13 mouse cellular contexts compared by ENCODE assay signal in the genomic region with DNA sequence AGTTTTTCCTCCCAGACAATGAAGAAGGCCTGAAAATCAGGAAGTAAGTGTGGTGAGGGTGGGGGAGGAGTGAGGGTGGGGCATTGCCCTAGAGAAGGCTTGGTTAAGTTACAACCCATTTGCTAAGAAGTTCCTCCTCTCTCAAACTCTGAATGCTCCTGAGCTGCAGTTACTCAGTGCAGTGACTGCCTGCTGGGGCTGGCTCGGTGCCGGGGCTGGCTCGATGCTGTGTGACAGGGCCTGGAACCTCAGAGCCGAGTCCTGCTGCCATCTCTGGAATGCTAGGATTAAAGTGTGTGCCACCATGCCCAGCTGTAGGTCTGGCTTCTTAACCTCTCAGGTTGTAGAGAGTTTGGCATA. TPM values are rescaled to one million over a fixed set of nuclear protein-coding genes. Genes with fewer than 3 reads are reported as not detected.
DNase-seq lines count a peak whose midpoint lies in the region; ATAC-seq and TF ChIP-seq lines count a peak whose summit lies in the region.
"Had no signal": no experiment of that assay in that cellular context is flagged by ENCODE, and none has a peak within 500 bp of the region (broad histone marks: within the 10 kb centered on the region; RNA-seq: fewer than 3 reads in every experiment).

No protein-coding gene starts in this region.

- H3K36me3 ChIP-seq in liver, embryonic 15.5 days (replicated peaks), result no peaks in the 10 kb centered on the region
- H3K36me3 ChIP-seq in liver, embryonic 11.5 days (ENCODE audit: control insufficient read depth, insufficient read depth, low read length), result no peaks in the 10 kb centered on the region
- H3K36me3 ChIP-seq in CH12.LX (replicated peaks in 1 of 2; ENCODE audit: control insufficient read depth in 1 of 2, insufficient read depth in 1 of 2, low read length in 1 of 2), result peaks cover 0 to 18% of the 10 kb centered on the region in 2 experiments

- no peak for TF ChIP-seq RAD21 in CH12.LX (IDR thresholded peaks at IDR 0.05; ENCODE audit: low read depth, low read length)

- no peak overlapping the region for H3K4me3 ChIP-seq in liver, embryonic 15.5 days (replicated peaks)
- H3K4me3 ChIP-seq in liver, embryonic 11.5 days (ENCODE audit: low read depth, low read length), result no peak overlapping the region
- H3K4me3 ChIP-seq in CH12.LX (replicated peaks in 1 of 3; ENCODE audit: low read depth in 2 of 3, low read length in 2 of 3, poor library complexity in 1 of 3), result no peak overlapping the region

- no peaks in the 10 kb centered on the region for H3K27me3 ChIP-seq in liver, embryonic 15.5 days
- no peaks in the 10 kb centered on the region for H3K27me3 ChIP-seq in liver, embryonic 11.5 days (replicated peaks; ENCODE audit: control insufficient read depth, insufficient read depth, low read length)
- no peaks in the 10 kb centered on the region for H3K27me3 ChIP-seq in CH12.LX (replicated peaks)

- peaks cover 22% of the 10 kb centered on the region for H3K4me1 ChIP-seq in liver, embryonic 15.5 days (replicated peaks)
- H3K4me1 ChIP-seq in liver, embryonic 11.5 days (replicated peaks; ENCODE audit: control insufficient read depth, insufficient read depth, low read length), result peaks cover 16% of the 10 kb centered on the region
- H3K4me1 ChIP-seq in CH12.LX (ENCODE audit: control insufficient read depth in 1 of 2, insufficient read depth in 2 of 2), result peaks cover 10 to 46% of the 10 kb centered on the region in 2 experiments; a peak in 3 of 4 replicates

- in situ Hi-C loops in CH12.LX (cut with MboI; ENCODE audit: low pct_ligation_motif_present, low pct_unique_long_range_greater_than_20kb, low sequenced_read_pairs), result no loop called here

- peak; percentile 40 to 51 for DNase-seq in cerebellum, adult 18-20 months
- no peak for DNase-seq in cerebellum, adult 11-12 months
- DNase-seq in liver, embryonic 11.5 days (ENCODE audit: low spot score), result no peak
- peak; percentile 49 for DNase-seq in CH12.LX (ENCODE audit: extremely low read depth)
- DNase-seq in thymus, postnatal 0 days (ENCODE audit: low spot score), result no peak
- DNase-seq in adrenal gland, postnatal 4 days (ENCODE audit: low spot score in 2 of 2), result no peak
- DNase-seq: kidney, adult 11 months; thymus, postnatal 25 days had no signal

- peak overlapping the region; percentile 53 for H3K27ac ChIP-seq in liver, embryonic 15.5 days (replicated peaks)
- no peak overlapping the region for H3K27ac ChIP-seq in liver, embryonic 11.5 days (ENCODE audit: low read depth, low read length)
- H3K27ac ChIP-seq in CH12.LX (ENCODE audit: insufficient read depth, low read depth), result no peak overlapping the region

- H3K4me2 ChIP-seq in liver, embryonic 15.5 days, result peak overlapping the region; percentile 10; the same call in 1 of the 2 replicates
- H3K4me2 ChIP-seq in liver, embryonic 11.5 days, result no peak overlapping the region
- H3K4me2 ChIP-seq in CH12.LX (ENCODE audit: insufficient read depth, low read depth, poor library complexity, severe bottlenecking), result no peak overlapping the region

- H3K79me2 ChIP-seq in CH12.LX (replicated peaks; ENCODE audit: control insufficient read depth, extremely low read depth, insufficient read depth, poor library complexity, severe bottlenecking), result no peaks in the 10 kb centered on the region

- no peak for TF ChIP-seq POLR2A in CH12.LX (IDR thresholded peaks at IDR 0.05; ENCODE audit: low read depth, low read length)

- TF ChIP-seq CTCF in CH12.LX (conservative IDR thresholded peaks at IDR 0.05 in 1 of 2, IDR thresholded peaks at IDR 0.05 in 1 of 2; ENCODE audit: low read depth in 2 of 2, low read length in 2 of 2), result no peak

- no peaks in the 10 kb centered on the region for H3K9me3 ChIP-seq in liver, embryonic 15.5 days (replicated peaks)
- no peaks in the 10 kb centered on the region for H3K9me3 ChIP-seq in liver, embryonic 11.5 days (ENCODE audit: control insufficient read depth, low read length)
- H3K9me3 ChIP-seq in CH12.LX (replicated peaks; ENCODE audit: low read length), result no peaks in the 10 kb centered on the region

- peak; percentile 14; the same call in 1 of the 2 replicates for ATAC-seq in liver, embryonic 15.5 days (ENCODE audit: insufficient read depth)
- ATAC-seq in liver, embryonic 11.5 days (replicated peaks; ENCODE audit: low FRiP score), result no peak
- ATAC-seq in hematopoietic stem cell, adult 5-6 weeks (replicated peaks in 1 of 2; ENCODE audit: insufficient read depth in 1 of 2, low FRiP score in 2 of 2, low TSS enrichment in 1 of 2, low read depth in 1 of 2, poor library complexity in 2 of 2, severe bottlenecking in 2 of 2), result peak; percentile 43 to 51; a peak in 3 of 4 replicates

- 24% methylated on average over 4 of the region's 4 CpGs for WGBS in liver, embryonic 15.5 days (ENCODE audit: insufficient replicate concordance)
- WGBS in liver, embryonic 11.5 days, result 51% methylated on average over 4 of the region's 4 CpGs

- no peak overlapping the region for H3K9ac ChIP-seq in liver, embryonic 15.5 days
- H3K9ac ChIP-seq in liver, embryonic 11.5 days (ENCODE audit: low read depth, low read length), result no peak overlapping the region
- H3K9ac ChIP-seq in CH12.LX (ENCODE audit: insufficient read depth, low read depth), result no peak overlapping the region

- dilution Hi-C loops in CH12.LX (cut with MboI; ENCODE audit: extremely low pct_ligation_motif_present, extremely low pct_unique_long_range_greater_than_20kb, low sequenced_read_pairs), result no loop called here

- no peak for TF ChIP-seq EP300 in CH12.LX (IDR thresholded peaks at IDR 0.05; ENCODE audit: low read length)

TF ChIP-seq in CH12.LX, 34 proteins besides CTCF, POLR2A, EP300 and RAD21:
- TF ChIP-seq MEF2A (IDR thresholded peaks at IDR 0.05; ENCODE audit: borderline replicate concordance, low read depth, low read length), result no peak
- TF ChIP-seq SMC3 (IDR thresholded peaks at IDR 0.05; ENCODE audit: low read depth, low read length), result no peak
- no peak for TF ChIP-seq TBP (conservative IDR thresholded peaks at IDR 0.05; ENCODE audit: low read depth, low read length)
- no peak for TF ChIP-seq NELFE (IDR thresholded peaks at IDR 0.05; ENCODE audit: low read depth, low read length)
- TF ChIP-seq BHLHE40 (IDR thresholded peaks at IDR 0.05; ENCODE audit: low read depth, low read length), result no peak
- no peak for TF ChIP-seq RCOR1 (conservative IDR thresholded peaks at IDR 0.05; ENCODE audit: low read depth, low read length)
- TF ChIP-seq KAT2A (IDR thresholded peaks at IDR 0.05; ENCODE audit: insufficient replicate concordance, low read length), result no peak
- no peak for TF ChIP-seq GABPA (IDR thresholded peaks at IDR 0.05; ENCODE audit: insufficient replicate concordance, low read depth, low read length)
- TF ChIP-seq MAX (IDR thresholded peaks at IDR 0.05; ENCODE audit: low read length), result no peak
- TF ChIP-seq USF1 (IDR thresholded peaks at IDR 0.05; ENCODE audit: low read depth, low read length), result no peak
- TF ChIP-seq ZMIZ1 (IDR thresholded peaks at IDR 0.05; ENCODE audit: low read depth, low read length), result no peak
- TF ChIP-seq HCFC1 (IDR thresholded peaks at IDR 0.05; ENCODE audit: low read depth, low read length), result no peak

RNA-seq across cellular contexts. Expression of a gene that starts 7.6 kb away (rescaled TPM):
- polyA plus RNA-seq in liver, embryonic 15.5 days (2015; fragmentation: Nextera tagmentation; extraction: Ambion mirVana), result 3.9 and 4.5 TPM in 2 replicates
- 7.4 and 9.1 TPM in 2 replicates for polyA plus RNA-seq in liver, embryonic 11.5 days (2014; fragmentation: Nextera tagmentation; extraction: Ambion mirVana)
- total RNA-seq in CH12.LX (2012; rRNA removed) (4.5 and 5.1 TPM in 2 replicates), CH12.LX (2014; rRNA removed) (5.9 and 6.5 TPM in 2 replicates)
- 6.0 and 6.7 TPM in 2 replicates for polyA plus RNA-seq in CH12.LX (2012; ENCODE audit: insufficient read length, low read depth)
- 15.3 and 40.1 TPM in 2 replicates for total RNA-seq in hematopoietic stem cell, adult 5-6 weeks (2017)
- 6.0 and 7.7 TPM in 2 replicates for polyA plus RNA-seq in thymus, postnatal 0 days (2015; fragmentation: Nextera tagmentation; extraction: Ambion mirVana)
- 1 to 10 TPM; 5.3 to 9.1 TPM for total RNA-seq in adrenal gland, postnatal 4 days (2021)

RNA-seq across cellular contexts. Expression of a gene that starts 13.3 kb away (rescaled TPM):
- 0.07 TPM in 1 of 2 replicates, not detected in the other for polyA plus RNA-seq in liver, embryonic 15.5 days (2015; fragmentation: Nextera tagmentation; extraction: Ambion mirVana)
- not detected in 2 replicates for polyA plus RNA-seq in liver, embryonic 11.5 days (2014; fragmentation: Nextera tagmentation; extraction: Ambion mirVana)
- total RNA-seq in CH12.LX (2012; rRNA removed), result not detected in 2 replicates
- total RNA-seq in CH12.LX (2014; rRNA removed), result not detected in 2 replicates
- 0.40 and 0.49 TPM in 2 replicates for polyA plus RNA-seq in CH12.LX (2012; ENCODE audit: insufficient read length, low read depth)
- not detected in 2 replicates for total RNA-seq in hematopoietic stem cell, adult 5-6 weeks (2017)
- polyA plus RNA-seq in thymus, postnatal 0 days (2015; fragmentation: Nextera tagmentation; extraction: Ambion mirVana), result not detected in 2 replicates
- 1 to 10 TPM in 1 of 2 experiments, under 1 TPM in 1; 0.78 to 1.6 TPM for total RNA-seq in adrenal gland, postnatal 4 days (2021)
- total RNA-seq: heart, adult 8-10 months; heart, postnatal 36 days had no signal
- polyA plus RNA-seq: lung, embryonic 16.5 days had no signal

RNA-seq across cellular contexts. Expression of a gene that starts 39.2 kb away (rescaled TPM):
- polyA plus RNA-seq in liver, embryonic 15.5 days (2015; fragmentation: Nextera tagmentation; extraction: Ambion mirVana), result 23.1 and 23.6 TPM in 2 replicates
- 33.7 and 34.3 TPM in 2 replicates for polyA plus RNA-seq in liver, embryonic 11.5 days (2014; fragmentation: Nextera tagmentation; extraction: Ambion mirVana)
- 134 and 153 TPM in 2 replicates for total RNA-seq in CH12.LX (2012; rRNA removed)
- total RNA-seq in CH12.LX (2014; rRNA removed), result 156 and 170 TPM in 2 replicates
- polyA plus RNA-seq in CH12.LX (2012; ENCODE audit: insufficient read length, low read depth), result 121 and 166 TPM in 2 replicates
- 416 and 906 TPM in 2 replicates for total RNA-seq in hematopoietic stem cell, adult 5-6 weeks (2017)
- polyA plus RNA-seq in thymus, postnatal 0 days (2015; fragmentation: Nextera tagmentation; extraction: Ambion mirVana), result 210 and 212 TPM in 2 replicates
- total RNA-seq in adrenal gland, postnatal 4 days (2021), result 100 to 1,000 TPM; 113 to 115 TPM

RNA-seq across cellular contexts. Expression of a gene that starts 45.8 kb away (rescaled TPM):
- 0.33 and 0.60 TPM in 2 replicates for polyA plus RNA-seq in liver, embryonic 15.5 days (2015; fragmentation: Nextera tagmentation; extraction: Ambion mirVana)
- polyA plus RNA-seq in liver, embryonic 11.5 days (2014; fragmentation: Nextera tagmentation; extraction: Ambion mirVana), result 0.16 and 0.69 TPM in 2 replicates
- total RNA-seq in CH12.LX (2012; rRNA removed) (0.98 and 1.1 TPM in 2 replicates), CH12.LX (2014; rRNA removed) (0.31 and 0.86 TPM in 2 replicates)
- polyA plus RNA-seq in CH12.LX (2012; ENCODE audit: insufficient read length, low read depth), result 2.0 and 3.0 TPM in 2 replicates
- 1.0 TPM in 1 of 2 replicates, not detected in the other for total RNA-seq in hematopoietic stem cell, adult 5-6 weeks (2017)
- 0.46 and 0.63 TPM in 2 replicates for polyA plus RNA-seq in thymus, postnatal 0 days (2015; fragmentation: Nextera tagmentation; extraction: Ambion mirVana)
- total RNA-seq in adrenal gland, postnatal 4 days (2021), result 1 to 10 TPM; 9.0 to 9.5 TPM

Comparison
In these comparisons a context has a peak if more than half of its experiments do, and no peak if none do; other contexts are left out.
1. DNase-seq: peak in cerebellum, adult 18-20 months (2 of 2) and CH12.LX (single experiment); none in cerebellum, adult 11-12 months (single experiment), liver, embryonic 11.5 days (single experiment), thymus, postnatal 0 days (single experiment) and adrenal gland, postnatal 4 days (0 of 2).